Mouse (Mus musculus) embryonic facial prominence, embryonic 12.5 days (tissue): ENCODE results near the gene Vmn1r57. TPM values are rescaled to one million over a fixed set of nuclear protein-coding genes. Genes with fewer than 3 reads are reported as not detected.
"Not testable (repeated sequence)": the region's sequence is repeated elsewhere in the genome, so short reads cannot be mapped to it uniquely, and the experiment has no call there.

Source experiments
- ATAC-seq: fragments of 200-750 bp; cut with Nextera tagmentation; 2 replicates; pipeline ENCODE4 v1.8.0; 2017; ENCODE audit not compliant: insufficient number of reproducible peaks, insufficient read depth, low FRiP score, low TSS enrichment
- H3K27ac ChIP-seq: fragments of 300-500 bp; sonication (generic); 2 replicates; pipeline ENCODE4 v1.5.1; 2016; ENCODE audit warnings: mild to moderate bottlenecking
- H3K27me3 ChIP-seq: fragments of 300-500 bp; sonication (generic); 2 replicates; pipeline ENCODE4 v1.6.1; 2016; ENCODE audit warnings: mild to moderate bottlenecking, moderate library complexity
- H3K36me3 ChIP-seq: fragments of 300-500 bp; sonication (generic); 2 replicates; pipeline ENCODE4 v1.6.1; 2016; ENCODE audit warnings: mild to moderate bottlenecking
- H3K4me1 ChIP-seq: fragments of 300-500 bp; sonication (generic); 2 replicates; pipeline ENCODE4 v1.6.1; 2016
- H3K4me2 ChIP-seq: fragments of 300-500 bp; sonication (generic); replicated peaks from 2 replicates; pipeline ENCODE4 v1.6.1; 2016; ENCODE audit warnings: mild to moderate bottlenecking, moderate library complexity
- H3K4me3 ChIP-seq: fragments of 300-500 bp; sonication (generic); 2 replicates; pipeline ENCODE4 v1.5.1; 2016; ENCODE audit warnings: mild to moderate bottlenecking
- H3K9ac ChIP-seq: fragments of 300-500 bp; sonication (generic); 2 replicates; pipeline ENCODE4 v1.6.1; 2016; ENCODE audit warnings: mild to moderate bottlenecking, moderate library complexity
- H3K9me3 ChIP-seq: fragments of 300-500 bp; sonication (generic); 2 replicates; pipeline ENCODE4 v1.6.1; 2016; ENCODE audit warnings: mild to moderate bottlenecking, moderate library complexity
- WGBS: fragments of 180-500 bp; shearing (Covaris S2); methylation state at CpG from one replicate; pipeline ENCODE4 v1.1.7; 2016; 5-methylcytosine and 5-hydroxymethylcytosine counted together
- polyA plus RNA-seq: library from polyadenylated mRNA; unstranded; fragments of >200 nt; fragmentation: Nextera tagmentation; extraction: Ambion mirVana; gene quantifications from 2 replicates; pipeline ENCODE4 v1.2.1, GENCODE M21; 2016

The Vmn1r57 gene
- not detected in 2 replicates for polyA plus RNA-seq

DNA sequence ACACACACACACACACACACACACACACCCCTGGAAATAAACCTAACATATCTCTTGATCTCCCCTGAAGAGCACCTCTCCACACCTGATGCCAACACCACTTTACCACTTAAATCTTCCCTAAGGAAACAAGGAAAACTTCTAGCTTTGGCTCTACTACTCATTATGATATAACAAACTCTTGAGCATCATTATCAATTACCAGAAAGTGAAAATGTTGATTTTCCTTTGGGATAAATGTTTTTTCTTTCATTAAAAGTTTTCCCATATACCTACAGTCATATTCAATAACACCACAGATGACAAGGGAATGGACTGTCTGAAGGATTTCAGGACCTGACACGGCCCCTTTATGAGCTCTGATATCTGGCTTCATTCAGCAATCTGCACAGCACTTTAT is at the start of gene Vmn1r57:
Gene Vmn1r57, plus strand, starts transcription at position 301 of the 400 bp plus-strand sequence.
- H3K4me2 ChIP-seq, H3K4me3 ChIP-seq, H3K9ac ChIP-seq, H3K4me1 ChIP-seq, H3K27me3 ChIP-seq, H3K9me3 ChIP-seq, H3K36me3 ChIP-seq, ATAC-seq, H3K27ac ChIP-seq: not testable (repeated sequence)
- 62% methylated on average over 1 of the region's 1 CpGs for WGBS

GRCm38 (mm10) chr7:5196647-5197046 is 21.6 kb upstream of the Vmn1r57 start, which contains the start of gene Vmn1r56:
Gene Vmn1r56 (minus strand): TSS chr7:5196747.
- not testable (repeated sequence) for H3K9me3 ChIP-seq, ATAC-seq, H3K36me3 ChIP-seq

GRCm38 (mm10) chr7:5263051-5263450 is 44.8 kb downstream of the Vmn1r57 start:
- ATAC-seq, result no peak
- Histone ChIP-seq H3K27ac (no peak overlapping the region), H3K4me2 (no peak overlapping the region), H3K9ac (no peak overlapping the region), H3K4me1 (no peaks in the 10 kb centered on the region), H3K27me3 (no peaks in the 10 kb centered on the region), H3K4me3 (no peak overlapping the region), H3K36me3 (no peaks in the 10 kb centered on the region), H3K9me3 (peaks cover 11% of the 10 kb centered on the region; the same call in 1 of the 2 replicates)
- WGBS, result 86% methylated on average over 3 of the region's 3 CpGs

More at GRCm38 (mm10) chr7:5196647-5197046, 21.6 kb upstream of the Vmn1r57 start, which contains the start of gene Vmn1r56:
- H3K4me2 ChIP-seq, H3K4me3 ChIP-seq, H3K27ac ChIP-seq, H3K27me3 ChIP-seq, H3K9ac ChIP-seq, H3K4me1 ChIP-seq: not testable (repeated sequence)

Other genes with a start within 250 kb of the Vmn1r57 start
- 0.06 TPM in 1 of 2 replicates, not detected in the other for gene Sbk3, start 247.3 kb upstream of the Vmn1r57 start, polyA plus RNA-seq
- gene Zfp579, start 222.3 kb upstream of the Vmn1r57 start, polyA plus RNA-seq, result 43.3 and 46.7 TPM in 2 replicates
- gene Zfp524, start 204.1 kb upstream of the Vmn1r57 start, polyA plus RNA-seq, result 9.3 and 10.6 TPM in 2 replicates
- gene Fiz1, start 203.8 kb upstream of the Vmn1r57 start, polyA plus RNA-seq, result 58.9 and 59.3 TPM in 2 replicates
- gene Gm44973, start 203.0 kb upstream of the Vmn1r57 start, polyA plus RNA-seq, result not detected in 2 replicates
- 8.2 TPM in 2 replicates for gene Zfp865, start 198.1 kb upstream of the Vmn1r57 start, polyA plus RNA-seq
- gene Ccdc106, start 197.9 kb upstream of the Vmn1r57 start, polyA plus RNA-seq, result 35.5 and 38.4 TPM in 2 replicates
- gene 4632433K11Rik, start 184.4 kb upstream of the Vmn1r57 start, polyA plus RNA-seq, result not detected in 2 replicates
- gene Zfp784, start 180.0 kb upstream of the Vmn1r57 start, polyA plus RNA-seq, result 5.4 and 5.7 TPM in 2 replicates
- gene Zfp580, start 167.0 kb upstream of the Vmn1r57 start, polyA plus RNA-seq, result 36.4 and 41.8 TPM in 2 replicates
- 159 and 161 TPM in 2 replicates for gene U2af2, start 156.3 kb upstream of the Vmn1r57 start, polyA plus RNA-seq
- 66.0 and 67.2 TPM in 2 replicates for gene Epn1, start 138.3 kb upstream of the Vmn1r57 start, polyA plus RNA-seq
- gene Rfpl4, start 101.5 kb upstream of the Vmn1r57 start, polyA plus RNA-seq, result not detected in 2 replicates
- 0.22 and 0.27 TPM in 2 replicates for gene Rasl2-9, start 92.5 kb upstream of the Vmn1r57 start, polyA plus RNA-seq
- gene Vmn1r55, start 68.8 kb upstream of the Vmn1r57 start, polyA plus RNA-seq, result not detected in 2 replicates
- gene Vmn1r56, start 21.7 kb upstream of the Vmn1r57 start, polyA plus RNA-seq, result not detected in 2 replicates
- gene Gm5065, start 132.0 kb downstream of the Vmn1r57 start, polyA plus RNA-seq, result not detected in 2 replicates
- not detected in 2 replicates for gene Nlrp2, start 132.5 kb downstream of the Vmn1r57 start, polyA plus RNA-seq
- gene Vmn1r58, start 194.9 kb downstream of the Vmn1r57 start, polyA plus RNA-seq, result not detected in 2 replicates
- gene Vmn1r59, start 238.3 kb downstream of the Vmn1r57 start, polyA plus RNA-seq, result not detected in 2 replicates